Mouse (Mus musculus): ENCODE data around the gene Stard13.

DNA sequence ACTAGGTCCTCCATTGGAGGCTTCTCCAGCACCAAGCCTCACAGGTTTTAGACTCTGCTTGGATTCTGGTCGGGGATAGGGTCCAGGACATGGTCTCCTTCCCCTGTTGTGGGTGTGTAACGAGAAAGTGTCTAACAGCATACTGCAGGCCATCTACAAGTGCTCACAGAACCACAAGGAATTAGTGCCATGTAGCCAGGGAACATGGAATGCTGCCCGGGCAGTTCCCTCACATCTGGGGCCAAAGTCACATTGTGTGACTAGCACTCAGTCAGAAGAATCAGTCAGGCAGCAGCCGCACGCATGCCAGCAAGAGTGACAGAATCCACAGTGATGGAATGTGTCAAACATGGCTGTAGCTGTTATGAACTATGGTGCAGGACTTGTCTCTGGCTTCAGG lies 67.4 kb downstream of the Stard13 start:
- TF ChIP-seq GABPA (IDR thresholded peaks at IDR 0.05; ENCODE audit: low read depth, low read length) (no peak), POLR2A (IDR thresholded peaks at IDR 0.05; ENCODE audit: control insufficient read depth in 1 of 2, insufficient read depth in 1 of 2, low read depth in 1 of 2, low read length in 2 of 2, poor library complexity in 1 of 2) (no peak), USF2 (IDR thresholded peaks at IDR 0.05; ENCODE audit: borderline replicate concordance in 1 of 2, insufficient read depth in 1 of 2, low read depth in 1 of 2, low read length in 2 of 2) (no peak), POLR2AphosphoS5 (IDR thresholded peaks at IDR 0.05; ENCODE audit: borderline replicate concordance, low read depth, low read length) (no peak), SMC3 (IDR thresholded peaks at IDR 0.05; ENCODE audit: low read depth, low read length) (no peak), EP300 (IDR thresholded peaks at IDR 0.05; ENCODE audit: low read depth in 1 of 2, low read length in 2 of 2) (no peak), SIN3A (IDR thresholded peaks at IDR 0.05; ENCODE audit: low read length) (no peak), HCFC1 (IDR thresholded peaks at IDR 0.05; ENCODE audit: low read depth, low read length) (no peak), MAZ (IDR thresholded peaks at IDR 0.05; ENCODE audit: low read depth, low read length) (no peak)

All from MEL (cell line).